Mouse (Mus musculus): ENCODE measurements at regions not wholly inside any gene's neighbourhood (a gene's known extent, or its start where the extent isn't known, plus 50 kb on each side); places are given as distances from the start of the nearest gene placed in this dataset.

DNA sequence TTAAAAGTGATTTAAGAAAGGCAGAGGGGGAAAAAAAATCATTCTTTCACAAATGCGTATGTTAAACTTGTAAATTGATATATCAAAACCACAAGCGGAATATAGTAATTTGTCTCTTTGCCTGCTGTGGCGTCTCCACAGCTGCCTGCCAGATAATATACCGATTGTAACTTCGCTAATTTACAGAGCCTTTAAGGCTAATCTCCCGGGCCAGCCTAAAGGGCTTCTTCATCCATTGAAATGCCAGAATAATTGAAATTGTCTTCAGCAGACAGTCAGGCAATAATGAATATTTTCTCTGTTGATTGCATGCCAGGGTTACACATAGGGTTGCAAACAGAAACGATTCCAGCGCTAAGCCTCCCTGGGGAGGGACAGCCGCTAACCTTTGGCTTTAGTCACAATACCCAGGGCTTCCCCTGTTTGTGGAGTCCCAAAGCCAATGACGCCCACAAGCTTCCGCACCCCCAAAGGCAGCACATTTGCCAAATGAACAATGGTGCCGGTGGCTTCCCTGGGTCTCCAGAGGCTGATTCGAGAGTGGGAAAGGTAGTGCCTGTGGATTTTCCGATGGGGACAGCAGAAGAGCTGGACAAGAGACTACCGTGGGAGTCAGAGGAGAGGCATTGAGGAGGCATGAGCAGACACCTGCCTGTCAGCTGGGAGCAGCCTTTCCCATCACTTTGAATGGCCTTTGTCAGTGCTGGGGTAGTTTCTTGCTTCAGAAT is 248.2 kb upstream of the 4930412O13Rik start:
- Histone ChIP-seq H3K9ac (ENCODE audit: low read length) (no peak overlapping the region), H3K36me3 (ENCODE audit: control insufficient read depth, insufficient read depth, low read length) (no peaks in the 10 kb centered on the region), H3K27me3 (ENCODE audit: control insufficient read depth, insufficient read depth, low read length) (no peaks in the 10 kb centered on the region), H3K4me3 (replicated peaks; ENCODE audit: low read length) (no peak overlapping the region), H3K27ac (ENCODE audit: low read length) (no peak overlapping the region), H3K4me2 (ENCODE audit: low read depth, low read length) (0 out of 2 replicates have a peak overlapping the region, but pooled peaks have one; percentile 2), H3K9me3 (replicated peaks; ENCODE audit: control insufficient read depth, low read length) (no peaks in the 10 kb centered on the region), H3K4me1 (ENCODE audit: control insufficient read depth, insufficient read depth, low read length) (no peaks in the 10 kb centered on the region)
- 36% methylated on average over 15 of the region's 15 CpGs for WGBS
- no peak for ATAC-seq (ENCODE audit: insufficient read depth, low FRiP score)

DNA sequence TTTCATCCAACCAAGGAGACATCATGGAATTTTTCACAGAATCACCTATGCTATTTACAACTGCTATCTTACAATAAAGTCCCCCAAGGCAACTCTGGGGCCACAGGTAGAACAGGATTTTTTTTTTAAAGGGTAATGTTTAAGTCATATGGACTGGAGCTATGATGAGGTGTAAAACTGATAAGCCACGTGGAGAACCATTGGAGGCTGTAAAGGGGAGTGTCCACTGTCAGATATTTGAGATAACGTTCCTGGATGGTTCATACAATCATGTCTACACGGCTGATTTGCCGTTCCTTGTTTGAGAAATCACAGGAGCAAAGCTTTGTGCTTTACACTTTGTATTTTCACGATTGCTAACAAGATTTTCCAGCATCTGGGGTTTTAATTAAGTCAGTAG is 241.8 kb upstream of the 4930412O13Rik start:
- 47% methylated on average over 5 of the region's 5 CpGs for WGBS
- ATAC-seq (ENCODE audit: insufficient read depth, low FRiP score), result no peak

DNA sequence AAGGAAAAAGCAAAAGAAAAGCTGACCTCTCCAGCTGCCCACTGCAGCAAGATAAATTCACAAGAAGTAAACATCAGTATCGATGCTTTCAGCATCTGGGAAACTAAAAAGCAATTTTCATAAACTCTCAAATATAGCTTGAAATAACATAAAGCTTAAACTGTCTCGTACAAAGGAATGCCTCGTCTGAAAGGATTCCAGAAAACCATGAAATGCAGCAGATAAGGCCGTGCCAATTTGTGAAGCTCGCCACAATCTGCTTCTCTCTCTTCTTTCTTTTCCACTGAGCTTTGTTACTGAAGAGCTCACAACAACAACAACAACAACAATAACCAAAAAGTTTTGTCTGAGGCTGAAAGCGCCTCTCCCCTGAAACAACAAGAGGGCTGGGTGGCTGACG is 239.4 kb upstream of the 4930412O13Rik start:
- H3K4me2 ChIP-seq (ENCODE audit: low read depth, low read length), result 0 out of 2 replicates have a peak overlapping the region, but pooled peaks have one; percentile 11
- H3K9ac ChIP-seq (ENCODE audit: low read length), result no peak overlapping the region
- 26% methylated on average over 7 of the region's 7 CpGs for WGBS
- H3K27ac ChIP-seq (ENCODE audit: low read length), result no peak overlapping the region
- no peaks in the 10 kb centered on the region for H3K9me3 ChIP-seq (replicated peaks; ENCODE audit: control insufficient read depth, low read length)
- no peaks in the 10 kb centered on the region for H3K4me1 ChIP-seq (ENCODE audit: control insufficient read depth, insufficient read depth, low read length)
- H3K36me3 ChIP-seq (ENCODE audit: control insufficient read depth, insufficient read depth, low read length), result no peaks in the 10 kb centered on the region
- no peaks in the 10 kb centered on the region for H3K27me3 ChIP-seq (ENCODE audit: control insufficient read depth, insufficient read depth, low read length)
- no peak for ATAC-seq (ENCODE audit: insufficient read depth, low FRiP score)
- H3K4me3 ChIP-seq (replicated peaks; ENCODE audit: low read length), result no peak overlapping the region

More for the DNA sequence above, 241.8 kb upstream of the 4930412O13Rik start:
- Histone ChIP-seq H3K9ac (ENCODE audit: low read length) (no peak overlapping the region), H3K9me3 (replicated peaks; ENCODE audit: control insufficient read depth, low read length) (no peaks in the 10 kb centered on the region), H3K4me1 (ENCODE audit: control insufficient read depth, insufficient read depth, low read length) (no peaks in the 10 kb centered on the region), H3K27me3 (ENCODE audit: control insufficient read depth, insufficient read depth, low read length) (no peaks in the 10 kb centered on the region), H3K36me3 (ENCODE audit: control insufficient read depth, insufficient read depth, low read length) (no peaks in the 10 kb centered on the region), H3K27ac (ENCODE audit: low read length) (no peak overlapping the region), H3K4me2 (ENCODE audit: low read depth, low read length) (no peak overlapping the region), H3K4me3 (replicated peaks; ENCODE audit: low read length) (no peak overlapping the region)

DNA sequence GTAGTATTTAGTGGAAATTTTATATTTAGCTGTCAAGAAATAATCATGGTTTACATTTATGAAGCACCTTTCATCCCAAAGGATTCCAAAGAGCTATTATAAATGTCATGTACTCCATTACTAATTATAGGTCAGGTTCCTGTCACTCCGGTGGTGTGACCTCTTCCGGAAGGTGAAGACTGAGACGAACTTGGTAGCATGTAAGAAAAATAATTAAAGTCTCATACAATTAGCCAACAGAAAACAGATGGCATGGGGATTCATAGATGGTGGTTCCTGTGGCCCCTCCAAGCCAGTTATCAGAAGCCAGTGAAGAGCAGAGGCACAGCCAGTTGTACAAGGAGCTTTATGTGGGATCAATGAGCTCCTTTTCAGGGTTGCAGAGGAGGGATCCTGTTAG is 238.6 kb upstream of the 4930412O13Rik start:
- H3K27me3 ChIP-seq (ENCODE audit: control insufficient read depth, insufficient read depth, low read length), result no peaks in the 10 kb centered on the region
- H3K36me3 ChIP-seq (ENCODE audit: control insufficient read depth, insufficient read depth, low read length), result no peaks in the 10 kb centered on the region
- no peak overlapping the region for H3K27ac ChIP-seq (ENCODE audit: low read length)
- WGBS, result 53% methylated on average over 3 of the region's 3 CpGs
- no peaks in the 10 kb centered on the region for H3K9me3 ChIP-seq (replicated peaks; ENCODE audit: control insufficient read depth, low read length)
- no peak overlapping the region for H3K4me2 ChIP-seq (ENCODE audit: low read depth, low read length)
- no peak overlapping the region for H3K4me3 ChIP-seq (replicated peaks; ENCODE audit: low read length)
- no peak overlapping the region for H3K9ac ChIP-seq (ENCODE audit: low read length)
- H3K4me1 ChIP-seq (ENCODE audit: control insufficient read depth, insufficient read depth, low read length), result no peaks in the 10 kb centered on the region
- ATAC-seq (ENCODE audit: insufficient read depth, low FRiP score), result no peak

DNA sequence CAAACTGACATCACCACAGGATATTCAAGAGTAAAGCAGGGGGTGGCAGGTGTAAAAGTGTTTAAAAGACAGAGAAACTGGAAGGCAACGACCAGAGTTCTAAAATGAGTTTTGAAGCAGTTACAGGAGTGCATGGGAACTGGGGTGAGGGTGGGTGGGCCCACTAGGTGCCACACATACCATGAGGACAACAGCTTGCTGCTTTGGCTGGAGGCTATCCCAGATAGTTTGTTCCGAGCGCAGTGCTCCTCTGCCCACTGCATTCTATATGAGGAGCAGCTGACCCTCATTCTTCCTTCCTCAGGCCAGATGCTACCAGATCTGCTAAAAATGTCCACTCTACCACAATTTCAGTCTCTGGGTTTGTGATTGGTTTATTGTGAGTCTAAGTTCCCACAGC is 234.6 kb upstream of the 4930412O13Rik start:
- WGBS, result 77% methylated on average over 3 of the region's 3 CpGs
- H3K27me3 ChIP-seq (ENCODE audit: control insufficient read depth, insufficient read depth, low read length), result no peaks in the 10 kb centered on the region
- H3K9ac ChIP-seq (ENCODE audit: low read length), result no peak overlapping the region
- H3K9me3 ChIP-seq (replicated peaks; ENCODE audit: control insufficient read depth, low read length), result no peaks in the 10 kb centered on the region
- ATAC-seq (ENCODE audit: insufficient read depth, low FRiP score), result no peak
- H3K4me3 ChIP-seq (replicated peaks; ENCODE audit: low read length), result no peak overlapping the region
- no peaks in the 10 kb centered on the region for H3K36me3 ChIP-seq (ENCODE audit: control insufficient read depth, insufficient read depth, low read length)
- H3K4me1 ChIP-seq (ENCODE audit: control insufficient read depth, insufficient read depth, low read length), result no peaks in the 10 kb centered on the region
- H3K27ac ChIP-seq (ENCODE audit: low read length), result no peak overlapping the region
- H3K4me2 ChIP-seq (ENCODE audit: low read depth, low read length), result no peak overlapping the region

DNA sequence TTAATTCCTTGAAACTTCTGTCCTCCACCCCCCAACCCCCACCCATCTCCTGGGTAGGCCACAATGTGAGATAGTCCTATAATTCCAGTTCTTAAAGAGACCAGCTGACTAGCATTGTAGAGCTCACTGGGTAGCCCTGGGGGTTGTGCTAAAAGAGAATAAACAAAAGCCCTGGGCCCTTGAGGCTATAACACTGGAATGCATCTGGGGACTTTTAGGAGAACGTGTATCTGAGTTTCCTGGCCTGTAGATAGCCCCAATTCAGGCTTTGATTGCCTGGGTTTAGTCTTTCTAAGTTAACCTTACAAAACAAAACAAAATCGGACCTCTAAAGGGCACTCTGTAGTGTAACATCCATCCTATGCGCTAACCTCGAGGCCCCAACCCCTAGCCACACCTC is 234.1 kb upstream of the 4930412O13Rik start:
- Histone ChIP-seq H3K9ac (ENCODE audit: low read length) (no peak overlapping the region), H3K27ac (ENCODE audit: low read length) (no peak overlapping the region), H3K4me2 (ENCODE audit: low read depth, low read length) (no peak overlapping the region), H3K36me3 (ENCODE audit: control insufficient read depth, insufficient read depth, low read length) (no peaks in the 10 kb centered on the region), H3K4me3 (replicated peaks; ENCODE audit: low read length) (no peak overlapping the region), H3K27me3 (ENCODE audit: control insufficient read depth, insufficient read depth, low read length) (no peaks in the 10 kb centered on the region), H3K4me1 (ENCODE audit: control insufficient read depth, insufficient read depth, low read length) (no peaks in the 10 kb centered on the region), H3K9me3 (replicated peaks; ENCODE audit: control insufficient read depth, low read length) (no peaks in the 10 kb centered on the region)
- WGBS, result 33% methylated on average over 4 of the region's 4 CpGs
- ATAC-seq (ENCODE audit: insufficient read depth, low FRiP score), result no peak

DNA sequence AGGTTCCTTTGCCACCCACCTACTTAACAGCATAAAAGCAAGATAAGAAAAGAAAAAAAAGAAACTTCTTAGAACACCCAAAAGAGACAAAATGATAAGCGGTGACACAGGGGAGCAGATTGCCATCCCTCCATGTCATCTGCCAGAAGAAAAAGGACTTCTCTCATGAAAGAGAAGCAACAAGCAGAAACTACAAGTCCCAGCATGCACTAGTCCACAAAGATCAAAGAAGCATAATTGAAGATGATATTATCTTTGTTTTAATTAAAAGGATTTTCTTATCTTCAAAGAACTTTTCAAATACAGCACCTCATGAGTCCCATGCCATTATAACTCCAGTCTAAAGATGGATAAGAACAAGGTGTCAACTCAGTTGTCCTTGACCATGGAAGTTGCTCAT is 231.0 kb upstream of the 4930412O13Rik start:
- no peak for ATAC-seq (ENCODE audit: insufficient read depth, low FRiP score)
- Histone ChIP-seq H3K4me3 (replicated peaks; ENCODE audit: low read length) (no peak overlapping the region), H3K4me2 (ENCODE audit: low read depth, low read length) (no peak overlapping the region), H3K9ac (ENCODE audit: low read length) (no peak overlapping the region), H3K27me3 (ENCODE audit: control insufficient read depth, insufficient read depth, low read length) (no peaks in the 10 kb centered on the region), H3K9me3 (replicated peaks; ENCODE audit: control insufficient read depth, low read length) (no peaks in the 10 kb centered on the region), H3K36me3 (ENCODE audit: control insufficient read depth, insufficient read depth, low read length) (no peaks in the 10 kb centered on the region), H3K4me1 (ENCODE audit: control insufficient read depth, insufficient read depth, low read length) (no peaks in the 10 kb centered on the region), H3K27ac (ENCODE audit: low read length) (no peak overlapping the region)
- WGBS, result 91% methylated on average over 1 of the region's 1 CpGs

DNA sequence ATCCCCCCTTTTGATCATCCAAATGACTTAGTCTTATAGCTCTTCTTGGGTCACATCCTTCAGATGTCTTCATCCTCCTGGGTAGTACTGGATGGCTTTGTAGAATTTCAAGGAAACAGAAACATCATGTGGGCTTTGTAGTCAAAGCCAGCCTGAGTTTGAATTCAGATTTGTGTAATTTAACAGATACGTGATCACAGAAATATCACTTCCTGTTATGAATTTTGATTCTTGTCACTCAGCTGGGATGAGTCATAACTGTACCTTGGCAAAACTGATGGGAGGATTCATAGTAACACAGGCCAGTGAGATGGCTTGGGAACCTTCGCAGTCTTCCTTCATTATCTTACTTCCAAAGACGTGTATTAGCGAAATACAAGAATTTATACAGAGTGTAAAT is 222.2 kb upstream of the 4930412O13Rik start:
- ATAC-seq (ENCODE audit: insufficient read depth, low FRiP score), result no peak
- no peaks in the 10 kb centered on the region for H3K9me3 ChIP-seq (replicated peaks; ENCODE audit: control insufficient read depth, low read length)
- no peak overlapping the region for H3K4me3 ChIP-seq (replicated peaks; ENCODE audit: low read length)
- no peaks in the 10 kb centered on the region for H3K36me3 ChIP-seq (ENCODE audit: control insufficient read depth, insufficient read depth, low read length)
- no peak overlapping the region for H3K27ac ChIP-seq (ENCODE audit: low read length)
- 83% methylated on average over 4 of the region's 4 CpGs for WGBS
- no peaks in the 10 kb centered on the region for H3K27me3 ChIP-seq (ENCODE audit: control insufficient read depth, insufficient read depth, low read length)
- no peak overlapping the region for H3K4me2 ChIP-seq (ENCODE audit: low read depth, low read length)
- no peaks in the 10 kb centered on the region for H3K4me1 ChIP-seq (ENCODE audit: control insufficient read depth, insufficient read depth, low read length)
- no peak overlapping the region for H3K9ac ChIP-seq (ENCODE audit: low read length)

DNA sequence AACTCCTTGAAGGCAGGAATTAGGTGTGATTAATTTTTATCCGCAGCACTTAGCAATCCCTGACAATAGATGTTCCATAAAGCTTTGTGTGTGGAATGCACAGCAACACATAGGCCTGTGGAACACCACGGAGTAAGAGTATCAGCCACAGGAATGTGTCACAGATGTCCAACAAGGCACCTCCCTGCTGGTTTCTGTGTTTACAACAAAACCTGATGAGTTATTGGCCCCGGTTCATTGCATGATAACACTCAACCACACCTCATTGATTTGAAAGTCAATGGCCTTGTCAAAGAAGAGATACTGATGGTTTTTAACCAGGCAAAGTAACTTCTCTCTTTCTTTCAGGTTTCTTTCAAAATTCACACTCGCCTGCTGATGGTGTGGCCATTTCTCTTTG is 211.4 kb upstream of the 4930412O13Rik start:
- Histone ChIP-seq H3K36me3 (ENCODE audit: control insufficient read depth, insufficient read depth, low read length) (no peaks in the 10 kb centered on the region), H3K4me2 (ENCODE audit: low read depth, low read length) (no peak overlapping the region), H3K9ac (ENCODE audit: low read length) (no peak overlapping the region), H3K9me3 (replicated peaks; ENCODE audit: control insufficient read depth, low read length) (no peaks in the 10 kb centered on the region), H3K4me1 (ENCODE audit: control insufficient read depth, insufficient read depth, low read length) (no peaks in the 10 kb centered on the region), H3K27ac (ENCODE audit: low read length) (no peak overlapping the region), H3K4me3 (replicated peaks; ENCODE audit: low read length) (no peak overlapping the region), H3K27me3 (ENCODE audit: control insufficient read depth, insufficient read depth, low read length) (no peaks in the 10 kb centered on the region)
- no peak for ATAC-seq (ENCODE audit: insufficient read depth, low FRiP score)
- 67% methylated on average over 4 of the region's 4 CpGs for WGBS

All from stomach, embryonic 16.5 days (tissue).